Mouse (Mus musculus) midbrain, embryonic 16.5 days (tissue): ENCODE measurements at regions not wholly inside any gene's neighbourhood (a gene's known extent, or its start where the extent isn't known, plus 50 kb on each side); places are given as distances from the start of the nearest gene placed in this dataset.

Source experiments
- ATAC-seq: fragments of 200-750 bp; cut with Nextera tagmentation; 2 replicates; pipeline ENCODE4 v1.8.0; 2017; ENCODE audit warnings: moderate TSS enrichment
- H3K27ac ChIP-seq: fragments of 300-500 bp; sonication (generic); 2 replicates; pipeline ENCODE4 v1.5.1; 2014; ENCODE audit warnings: mild to moderate bottlenecking, low read length, mixed read lengths
- H3K27me3 ChIP-seq: fragments of 300-500 bp; sonication (generic); 2 replicates; pipeline ENCODE4 v1.6.1; 2014; ENCODE audit warnings: low read depth, low read length, mixed read lengths; ENCODE audit not compliant: control insufficient read depth, insufficient read depth
- H3K36me3 ChIP-seq: fragments of 300-500 bp; sonication (generic); 2 replicates; pipeline ENCODE4 v1.6.1; 2014; ENCODE audit warnings: mild to moderate bottlenecking, low read length, moderate library complexity, mixed read lengths; ENCODE audit not compliant: control insufficient read depth, insufficient read depth
- H3K4me1 ChIP-seq: fragments of 300-500 bp; sonication (generic); 2 replicates; pipeline ENCODE4 v1.6.1; 2014; ENCODE audit warnings: mild to moderate bottlenecking, low read length, mixed read lengths; ENCODE audit not compliant: control insufficient read depth, insufficient read depth
- H3K4me2 ChIP-seq: fragments of 300-500 bp; sonication (generic); 2 replicates; pipeline ENCODE4 v1.6.1; 2014; ENCODE audit warnings: mild to moderate bottlenecking, low read length, mixed read lengths
- H3K4me3 ChIP-seq: fragments of 300-500 bp; sonication (generic); 2 replicates; pipeline ENCODE4 v1.5.1; 2014; ENCODE audit warnings: low read depth, mild to moderate bottlenecking, low read length, moderate library complexity, mixed read lengths
- H3K9ac ChIP-seq: fragments of 300-500 bp; sonication (generic); 2 replicates; pipeline ENCODE4 v1.6.1; 2014; ENCODE audit warnings: low read depth, low read length, mixed read lengths
- H3K9me3 ChIP-seq: fragments of 300-500 bp; sonication (generic); replicated peaks from 2 replicates; pipeline ENCODE4 v1.6.1; 2014; ENCODE audit warnings: mild to moderate bottlenecking, low read length, mixed read lengths; ENCODE audit not compliant: control insufficient read depth, poor library complexity, severe bottlenecking
- WGBS: fragments of 180-500 bp; shearing (Covaris S2); extraction: QIAGEN DNeasy Blood & Tissue Kit; methylation state at CpG from one replicate; pipeline ENCODE4 v1.1.7; 2014; 5-methylcytosine and 5-hydroxymethylcytosine counted together

DNA sequence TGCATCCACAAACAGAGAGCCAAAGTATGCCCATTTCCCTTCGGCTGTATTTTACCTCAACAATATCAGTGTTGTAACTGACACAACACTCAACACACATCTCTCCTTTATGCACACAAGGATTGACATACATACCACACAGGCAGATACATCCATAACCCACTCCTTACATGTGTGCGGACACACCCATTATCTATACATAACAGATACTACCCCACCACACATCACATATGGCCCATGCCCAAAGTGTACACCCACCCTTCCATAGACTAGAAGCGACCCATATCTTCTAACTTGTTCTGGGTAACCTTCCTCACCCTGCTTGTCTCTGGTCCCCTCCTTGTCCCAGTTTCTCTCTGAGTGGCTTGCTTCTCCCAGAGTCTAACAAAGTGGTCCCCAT, 340.7 kb upstream of the Runx1 start:
- H3K27me3 ChIP-seq, result no peaks in the 10 kb centered on the region
- H3K36me3 ChIP-seq, result no peaks in the 10 kb centered on the region

DNA sequence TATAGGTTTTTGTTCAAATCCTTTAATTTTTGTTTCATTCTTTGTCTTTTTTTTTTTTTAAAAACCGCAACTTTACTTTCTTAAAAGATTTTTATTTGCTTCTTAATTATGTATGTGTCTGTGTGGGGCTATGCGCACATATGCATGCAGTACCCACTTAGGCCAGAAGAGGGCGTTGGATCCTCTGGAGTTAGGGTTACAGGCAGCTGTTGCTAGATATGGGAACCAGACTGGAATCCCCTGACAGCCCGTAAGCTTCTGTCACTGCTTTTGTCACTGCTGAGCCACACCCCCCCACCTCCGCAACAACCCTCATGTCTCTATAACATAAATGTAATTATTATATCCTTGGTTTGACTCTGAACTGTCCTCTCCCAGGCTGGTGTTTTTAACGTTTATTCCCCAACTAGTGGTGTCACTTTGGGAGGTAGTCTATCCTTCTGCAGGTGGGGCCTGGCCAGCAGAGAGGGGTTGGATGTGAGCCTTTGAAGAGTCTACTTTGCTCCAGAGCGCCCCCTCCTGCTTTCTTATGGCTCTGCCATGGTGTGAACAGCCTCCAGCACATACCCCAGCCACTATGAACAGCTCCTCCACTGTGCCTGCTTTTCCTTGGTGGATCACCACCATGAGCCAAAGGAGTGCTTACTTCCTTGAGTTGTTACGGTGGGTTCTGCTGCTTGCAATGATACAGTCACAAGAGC, 332.7 kb upstream of the Runx1 start:
- 89% methylated on average over 8 of the region's 8 CpGs for WGBS
- no peak for ATAC-seq
- no peaks in the 10 kb centered on the region for H3K36me3 ChIP-seq

More for the DNA sequence above, 340.7 kb upstream of the Runx1 start:
- Histone ChIP-seq H3K9ac (no peak overlapping the region), H3K27ac (no peak overlapping the region), H3K9me3 (no peaks in the 10 kb centered on the region), H3K4me2 (no peak overlapping the region), H3K4me3 (no peak overlapping the region), H3K4me1 (no peaks in the 10 kb centered on the region)
- 97% methylated on average over 3 of the region's 3 CpGs for WGBS
- ATAC-seq, result no peak

GRCm38 (mm10) chr16:93153545-93154329, 327.8 kb upstream of the Runx1 start:
- WGBS, result 85% methylated on average over 14 of the region's 14 CpGs
- no peaks in the 10 kb centered on the region for H3K4me1 ChIP-seq
- H3K4me3 ChIP-seq, result no peak overlapping the region
- no peaks in the 10 kb centered on the region for H3K36me3 ChIP-seq
- H3K9me3 ChIP-seq, result no peaks in the 10 kb centered on the region
- no peak overlapping the region for H3K27ac ChIP-seq
- no peak for ATAC-seq
- no peak overlapping the region for H3K4me2 ChIP-seq
- H3K9ac ChIP-seq, result no peak overlapping the region
- H3K27me3 ChIP-seq, result no peaks in the 10 kb centered on the region

More for the DNA sequence above, 332.7 kb upstream of the Runx1 start:
- Histone ChIP-seq H3K9me3 (no peaks in the 10 kb centered on the region), H3K9ac (no peak overlapping the region), H3K27me3 (no peaks in the 10 kb centered on the region), H3K4me1 (no peaks in the 10 kb centered on the region), H3K4me2 (no peak overlapping the region), H3K4me3 (no peak overlapping the region), H3K27ac (no peak overlapping the region)

- Histone ChIP-seq H3K4me2 (no peak overlapping the region), H3K4me3 (no peak overlapping the region), H3K4me1 (no peaks in the 10 kb centered on the region), H3K9me3 (no peaks in the 10 kb centered on the region), H3K27me3 (no peaks in the 10 kb centered on the region), H3K27ac (no peak overlapping the region), H3K9ac (no peak overlapping the region), H3K36me3 (no peaks in the 10 kb centered on the region)
- WGBS, result 51% methylated on average over 14 of the region's 14 CpGs
- ATAC-seq, result no peak
Measured at GRCm38 (mm10) chr16:93152765-93153489, 327.0 kb upstream of the Runx1 start.

GRCm38 (mm10) chr16:93152057-93152456, 326.1 kb upstream of the Runx1 start:
- Histone ChIP-seq H3K4me1 (no peaks in the 10 kb centered on the region), H3K9ac (no peak overlapping the region), H3K27me3 (no peaks in the 10 kb centered on the region), H3K4me2 (no peak overlapping the region), H3K4me3 (no peak overlapping the region), H3K36me3 (no peaks in the 10 kb centered on the region), H3K9me3 (no peaks in the 10 kb centered on the region), H3K27ac (no peak overlapping the region)
- no peak for ATAC-seq
- WGBS, result 100% methylated on average over 1 of the region's 1 CpGs

GRCm38 (mm10) chr16:93151652-93152051, 325.7 kb upstream of the Runx1 start:
- WGBS, result 96% methylated on average over 2 of the region's 2 CpGs
- Histone ChIP-seq H3K27ac (no peak overlapping the region), H3K4me1 (no peaks in the 10 kb centered on the region), H3K9ac (no peak overlapping the region), H3K9me3 (no peaks in the 10 kb centered on the region), H3K4me3 (no peak overlapping the region), H3K36me3 (no peaks in the 10 kb centered on the region), H3K27me3 (no peaks in the 10 kb centered on the region), H3K4me2 (no peak overlapping the region)
- no peak for ATAC-seq

- no peak for ATAC-seq
- WGBS, result 78% methylated on average over 12 of the region's 12 CpGs
Measured at GRCm38 (mm10) chr16:93150451-93150850, 324.5 kb upstream of the Runx1 start.

DNA sequence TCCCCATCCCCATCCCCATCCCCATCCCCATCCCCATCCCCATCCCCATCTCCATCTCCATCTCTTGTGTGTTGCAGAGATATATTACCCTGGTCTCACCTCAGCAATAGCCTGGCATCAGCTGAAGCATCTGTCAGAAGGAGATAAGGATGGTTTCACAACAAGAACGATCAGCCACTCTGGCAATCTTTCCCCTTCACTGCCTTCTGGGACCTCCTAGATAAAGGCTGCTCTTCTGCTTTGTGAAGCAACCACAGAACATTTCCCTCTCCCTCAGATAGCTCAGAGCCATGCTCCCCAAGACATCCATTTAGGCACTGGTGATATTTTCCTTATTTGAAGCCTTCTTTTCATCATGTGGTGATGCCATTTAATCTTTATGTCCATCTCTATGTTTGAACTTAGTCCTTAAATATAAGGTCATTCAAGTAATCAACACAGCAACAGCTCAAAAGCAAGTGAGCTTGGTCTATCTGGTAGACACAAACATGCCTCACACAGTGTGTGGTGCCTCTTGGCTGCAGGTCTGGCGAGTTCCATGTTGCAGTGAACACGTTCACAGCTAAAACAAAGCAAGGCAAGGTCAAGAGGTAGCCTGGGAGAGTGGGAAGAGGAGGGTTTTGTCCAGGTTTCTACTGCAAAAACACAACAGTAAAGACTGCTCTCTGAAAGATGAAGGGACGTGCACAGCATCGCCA, 321.7 kb upstream of the Runx1 start:
- Histone ChIP-seq H3K9ac (no peak overlapping the region), H3K4me1 (no peaks in the 10 kb centered on the region), H3K9me3 (no peaks in the 10 kb centered on the region), H3K27ac (no peak overlapping the region), H3K27me3 (no peaks in the 10 kb centered on the region), H3K4me3 (no peak overlapping the region), H3K36me3 (no peaks in the 10 kb centered on the region), H3K4me2 (no peak overlapping the region)
- WGBS, result 80% methylated on average over 5 of the region's 5 CpGs
- no peak for ATAC-seq

More at GRCm38 (mm10) chr16:93150451-93150850, 324.5 kb upstream of the Runx1 start:
- Histone ChIP-seq H3K36me3 (no peaks in the 10 kb centered on the region), H3K27me3 (no peaks in the 10 kb centered on the region), H3K27ac (no peak overlapping the region), H3K9me3 (no peaks in the 10 kb centered on the region), H3K4me1 (no peaks in the 10 kb centered on the region), H3K4me2 (0 out of 2 replicates have a peak overlapping the region, but pooled peaks have one; percentile 5), H3K9ac (no peak overlapping the region), H3K4me3 (no peak overlapping the region)
